ENCODE assay signal across 12 mouse cellular contexts in genomic region chr2:103945571-103946092, GRCm38 (mm10). TPM values are rescaled to one million over a fixed set of nuclear protein-coding genes. Genes with fewer than 3 reads are reported as not detected.
DNase-seq lines count a peak whose midpoint lies in the region; ATAC-seq lines count a peak whose summit lies in the region.
"Had no signal": no experiment of that assay in that cellular context is flagged by ENCODE, and none has a peak within 500 bp of the region (broad histone marks: within the 10 kb centered on the region; RNA-seq: fewer than 3 reads in every experiment).

No protein-coding gene starts in this region.

- no peaks in the 10 kb centered on the region for H3K36me3 ChIP-seq in midbrain, embryonic 15.5 days (replicated peaks)
- H3K36me3 ChIP-seq in forebrain, embryonic 13.5 days (ENCODE audit: poor library complexity, severe bottlenecking) = no peaks in the 10 kb centered on the region

- peak; percentile 27 to 39 for DNase-seq in spleen, adult 18-20 months
- no peak for DNase-seq in spleen, adult 12 weeks (ENCODE audit: low spot score)
- DNase-seq in c-Kit-positive CD71-negative TER-119-negative erythroid progenitor cells, embryonic 14.5 days (ENCODE audit: low read depth) = peak; percentile 70
- peak; percentile 39 for DNase-seq in lung, postnatal 25 days (ENCODE audit: low spot score)
- DNase-seq in thymus, postnatal 25 days = peak; percentile 53
- no peak for DNase-seq in cerebellum, adult 9-10 months
- DNase-seq: cerebellum, adult 11 months; right cerebral cortex, adult 18-20 months had no signal

- no peak for ATAC-seq in midbrain, embryonic 15.5 days (replicated peaks)
- ATAC-seq in forebrain, embryonic 13.5 days = no peak
- ATAC-seq: midbrain, embryonic 16.5 days; Patski had no signal

- no peaks in the 10 kb centered on the region for H3K9me3 ChIP-seq in midbrain, embryonic 15.5 days
- no peaks in the 10 kb centered on the region for H3K9me3 ChIP-seq in forebrain, embryonic 13.5 days (replicated peaks)

- no peak overlapping the region for H3K4me2 ChIP-seq in midbrain, embryonic 15.5 days
- no peak overlapping the region for H3K4me2 ChIP-seq in forebrain, embryonic 13.5 days

- WGBS in midbrain, embryonic 15.5 days = 78% methylated on average over 5 of the region's 5 CpGs
- WGBS in forebrain, embryonic 13.5 days = 81% methylated on average over 5 of the region's 5 CpGs

- H3K4me3 ChIP-seq in midbrain, embryonic 15.5 days = no peak overlapping the region
- no peak overlapping the region for H3K4me3 ChIP-seq in forebrain, embryonic 13.5 days

- no peak overlapping the region for H3K9ac ChIP-seq in midbrain, embryonic 15.5 days
- H3K9ac ChIP-seq in forebrain, embryonic 13.5 days = no peak overlapping the region

- H3K27ac ChIP-seq in midbrain, embryonic 15.5 days = no peak overlapping the region
- no peak overlapping the region for H3K27ac ChIP-seq in forebrain, embryonic 13.5 days

- no peaks in the 10 kb centered on the region for H3K27me3 ChIP-seq in midbrain, embryonic 15.5 days (replicated peaks)
- no peaks in the 10 kb centered on the region for H3K27me3 ChIP-seq in forebrain, embryonic 13.5 days

- H3K4me1 ChIP-seq in midbrain, embryonic 15.5 days = no peaks in the 10 kb centered on the region
- no peaks in the 10 kb centered on the region for H3K4me1 ChIP-seq in forebrain, embryonic 13.5 days

RNA-seq across cellular contexts. Expression of gene Lmo2, which starts 12.2 kb away (rescaled TPM):
- polyA plus RNA-seq in midbrain, embryonic 15.5 days (2015; fragmentation: Nextera tagmentation; extraction: Ambion mirVana) = 32.0 and 33.6 TPM in 2 replicates
- polyA plus RNA-seq in forebrain, embryonic 13.5 days (2015; fragmentation: Nextera tagmentation; extraction: Ambion mirVana) = 19.8 and 23.3 TPM in 2 replicates

Comparison
In these comparisons a context has a peak if more than half of its experiments do, and no peak if none do; other contexts are left out.
1. DNase-seq: peak in spleen, adult 18-20 months (2 of 2), c-Kit-positive CD71-negative TER-119-negative erythroid progenitor cells, embryonic 14.5 days (single experiment), lung, postnatal 25 days (single experiment) and thymus, postnatal 25 days (single experiment); none in spleen, adult 12 weeks (single experiment) and cerebellum, adult 9-10 months (single experiment).